Mouse (Mus musculus) ES-E14 (cell line): ENCODE results near the gene Hunk.

Source experiments
- CHD2 ChIP-seq: IDR thresholded peaks from 2 replicates; pipeline ENCODE4 v1.6.1; 2014; ENCODE audit warnings: mild to moderate bottlenecking, low read depth, low read length, inconsistent platforms
- HCFC1 ChIP-seq: IDR thresholded peaks from 2 replicates; pipeline ENCODE4 v1.6.1; 2012; ENCODE audit warnings: low read length, inconsistent platforms, borderline replicate concordance; ENCODE audit not compliant: insufficient read depth
- MAFK ChIP-seq: IDR thresholded peaks from 2 replicates; pipeline ENCODE4 v1.6.1; 2014; ENCODE audit warnings: mild to moderate bottlenecking, low read depth, low read length, inconsistent platforms; ENCODE audit not compliant: insufficient read depth
- ZC3H11A ChIP-seq: IDR thresholded peaks from 2 replicates; pipeline ENCODE4 v1.6.1; 2012; ENCODE audit warnings: low read depth, mild to moderate bottlenecking, inconsistent platforms, low read length, borderline replicate concordance
- ZNF384 ChIP-seq: IDR thresholded peaks from 2 replicates; pipeline ENCODE4 v1.6.1; 2012; ENCODE audit warnings: low read depth, low read length, inconsistent platforms

- TF ChIP-seq CHD2 (no peak), HCFC1 (no peak), MAFK (no peak), ZNF384 (no peak), ZC3H11A (no peak)
These were observed 506 bp upstream of the Hunk start for GRCm38 (mm10) chr16:90385326-90385687.
